Mouse (Mus musculus): ENCODE data around the gene Acat2.
"Not testable (repeated sequence)": the region's sequence is repeated elsewhere in the genome, so short reads cannot be mapped to it uniquely, and the experiment has no call there.

The Acat2 gene

DNA sequence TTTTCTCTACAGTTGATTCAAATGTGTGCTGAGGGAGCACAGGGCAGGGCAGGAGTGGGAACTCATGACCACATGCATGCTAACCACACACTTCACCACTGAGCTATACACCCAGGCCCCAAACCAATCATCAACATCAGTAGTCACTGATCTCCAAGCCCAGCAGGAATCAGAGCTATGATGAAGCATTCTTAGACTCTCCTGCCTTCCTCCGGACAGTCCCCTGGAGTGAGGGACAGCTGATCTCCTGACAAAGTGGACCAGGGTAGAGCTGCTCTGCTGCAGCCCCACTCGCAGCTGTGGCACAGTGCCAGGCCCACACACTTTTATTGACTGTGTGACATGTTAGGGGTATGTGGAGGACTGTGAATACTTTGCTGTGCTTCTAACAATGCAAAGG lies 1.2 kb downstream of the Acat2 start:
- DNase-seq (ENCODE audit: low spot score) = not testable (repeated sequence)

DNA sequence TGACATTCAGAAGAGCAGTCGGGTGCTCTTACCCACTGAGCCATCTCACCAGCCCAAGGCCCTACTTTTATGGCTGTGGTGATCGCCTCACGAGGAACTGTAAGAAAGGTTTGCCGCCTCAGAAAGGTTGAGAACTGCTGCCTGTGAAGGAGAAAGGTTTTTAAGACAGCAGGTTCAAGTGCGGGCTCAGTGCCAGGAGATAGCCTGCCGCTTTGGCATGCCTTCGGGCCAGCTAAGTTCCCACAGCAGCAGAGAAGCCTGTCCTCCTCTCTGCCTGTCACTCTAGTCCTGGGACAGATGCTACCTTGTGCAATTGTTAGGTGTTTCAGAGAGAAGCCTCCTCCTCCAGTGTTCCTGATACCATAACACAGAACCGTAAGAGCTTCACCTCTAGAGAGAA lies 3.9 kb downstream of the Acat2 start:
- DNase-seq (ENCODE audit: low spot score) = no peak

DNA sequence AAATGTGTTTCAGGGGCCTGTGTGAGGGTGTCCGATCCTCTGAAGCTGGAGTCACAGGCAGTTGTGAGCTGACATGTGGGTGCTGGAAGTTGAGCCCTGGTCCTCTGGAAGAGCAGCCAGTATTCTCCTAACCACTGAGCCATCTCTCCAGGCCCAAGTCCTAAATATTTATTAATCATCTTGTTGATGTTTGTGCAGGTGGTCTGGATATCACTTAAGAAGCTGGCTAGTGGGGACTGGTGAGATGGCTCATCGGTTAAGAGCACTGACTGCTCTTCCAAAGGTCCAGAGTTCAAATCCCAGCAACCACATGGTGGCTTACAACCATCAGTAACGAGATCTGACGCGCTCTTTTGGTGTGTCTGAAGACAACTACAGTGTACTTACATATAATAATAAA lies 10.9 kb downstream of the Acat2 start:
- no peak for DNase-seq (ENCODE audit: low spot score)

DNA sequence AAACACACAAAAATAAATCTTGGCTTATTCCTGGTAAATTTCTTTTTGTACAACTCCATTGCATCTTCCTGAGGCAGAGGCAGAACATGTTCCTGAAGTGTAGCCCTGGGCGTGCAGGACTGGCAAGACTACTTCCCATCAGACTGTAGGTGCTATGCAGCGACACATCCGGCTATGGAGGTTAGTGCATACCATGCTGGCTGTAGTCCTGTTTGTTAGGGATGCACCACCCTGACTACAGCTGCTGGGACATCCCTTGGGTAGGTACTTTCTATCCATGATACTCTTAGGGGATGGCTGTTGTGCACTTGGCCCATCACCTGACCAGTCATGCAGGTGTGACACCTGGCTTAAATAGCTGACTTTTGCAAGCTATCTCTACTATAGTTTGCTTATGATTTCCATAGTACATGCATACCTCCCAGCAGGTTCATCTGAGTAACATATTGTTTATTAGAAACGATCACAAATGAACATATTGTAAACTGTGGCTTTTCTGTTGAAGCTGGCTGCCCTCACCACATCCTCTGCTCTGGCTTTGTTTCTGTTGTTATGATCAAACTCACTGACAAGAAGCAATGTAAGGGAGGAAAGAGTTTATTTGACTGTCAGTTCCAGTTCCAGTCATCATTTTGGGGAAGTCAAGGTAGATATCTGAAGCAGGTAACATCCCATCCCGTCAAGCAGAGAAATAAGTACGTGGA lies 17.9 kb downstream of the Acat2 start:
- DNase-seq (ENCODE audit: low spot score) = no peak

DNA sequence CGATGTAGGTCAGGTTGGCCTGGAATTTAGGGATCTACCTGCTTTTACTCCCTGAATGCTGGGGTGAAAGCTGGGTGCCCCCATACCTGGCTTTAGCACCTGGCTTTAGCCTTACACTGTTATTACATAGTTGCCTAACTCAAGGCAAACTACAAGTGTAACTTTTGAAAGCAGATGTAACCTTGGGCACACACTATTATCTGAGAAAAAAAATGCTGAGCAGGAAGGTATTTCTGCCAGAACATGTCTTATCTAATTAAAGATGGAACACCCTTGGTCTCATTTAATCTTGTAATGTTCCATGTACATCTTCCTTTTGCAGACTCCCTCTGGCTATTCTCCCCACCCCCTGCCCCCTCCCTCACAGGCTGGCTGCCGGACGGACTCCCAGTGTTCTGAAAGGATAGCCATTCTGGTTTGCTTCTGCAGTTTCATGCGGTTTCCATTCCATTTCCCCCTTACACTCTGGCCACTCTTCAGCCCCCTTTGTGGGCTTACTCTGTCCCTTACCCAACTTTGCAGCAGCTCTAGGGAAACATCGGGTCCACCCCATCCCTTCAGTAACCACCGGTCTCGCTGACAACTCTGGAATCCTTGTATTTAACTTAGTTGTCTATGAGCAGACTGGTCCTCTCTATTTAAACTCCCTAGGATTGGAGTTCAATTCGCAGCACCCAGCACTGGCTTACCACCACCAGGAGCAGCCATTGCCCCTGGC lies 18.8 kb downstream of the Acat2 start:
- no peak for DNase-seq (ENCODE audit: low spot score)

DNA sequence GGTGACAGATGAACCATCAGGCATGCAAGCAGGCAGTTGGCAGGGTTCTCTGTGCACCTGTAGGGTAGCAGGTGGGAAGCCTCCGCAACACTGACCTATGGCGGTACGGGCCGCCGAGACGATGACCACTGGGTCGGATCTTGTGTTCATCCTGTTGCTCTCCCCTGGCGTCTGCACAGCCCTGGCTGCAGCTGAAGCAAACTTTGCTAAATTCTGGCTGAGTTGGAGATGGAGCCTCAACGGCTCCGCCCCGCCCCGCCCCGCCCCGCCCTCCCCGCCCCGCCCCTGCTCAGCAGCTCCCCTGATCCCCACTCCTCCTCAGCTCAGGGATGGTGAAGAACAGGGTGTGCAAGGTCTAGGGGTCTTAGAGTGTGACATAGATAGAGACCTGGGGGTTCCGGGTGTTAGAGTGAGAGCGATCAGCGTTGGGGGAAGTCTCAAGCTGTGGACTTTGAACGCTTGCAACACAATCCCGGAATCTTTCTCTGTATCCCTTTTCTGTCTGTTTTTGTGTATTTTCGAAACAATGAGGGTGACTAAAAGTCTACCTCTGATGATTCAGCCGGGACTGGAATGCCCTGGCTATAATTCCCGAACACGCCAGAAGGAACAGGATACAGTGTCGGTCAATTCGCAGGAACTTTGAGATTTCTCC lies 20.3 kb downstream of the Acat2 start, which contains the start of gene Acat3:
TSS of gene Acat3 (minus strand) at position 450 of the 655 bp plus-strand sequence.
- DNase-seq (ENCODE audit: low spot score) = no peak

DNA sequence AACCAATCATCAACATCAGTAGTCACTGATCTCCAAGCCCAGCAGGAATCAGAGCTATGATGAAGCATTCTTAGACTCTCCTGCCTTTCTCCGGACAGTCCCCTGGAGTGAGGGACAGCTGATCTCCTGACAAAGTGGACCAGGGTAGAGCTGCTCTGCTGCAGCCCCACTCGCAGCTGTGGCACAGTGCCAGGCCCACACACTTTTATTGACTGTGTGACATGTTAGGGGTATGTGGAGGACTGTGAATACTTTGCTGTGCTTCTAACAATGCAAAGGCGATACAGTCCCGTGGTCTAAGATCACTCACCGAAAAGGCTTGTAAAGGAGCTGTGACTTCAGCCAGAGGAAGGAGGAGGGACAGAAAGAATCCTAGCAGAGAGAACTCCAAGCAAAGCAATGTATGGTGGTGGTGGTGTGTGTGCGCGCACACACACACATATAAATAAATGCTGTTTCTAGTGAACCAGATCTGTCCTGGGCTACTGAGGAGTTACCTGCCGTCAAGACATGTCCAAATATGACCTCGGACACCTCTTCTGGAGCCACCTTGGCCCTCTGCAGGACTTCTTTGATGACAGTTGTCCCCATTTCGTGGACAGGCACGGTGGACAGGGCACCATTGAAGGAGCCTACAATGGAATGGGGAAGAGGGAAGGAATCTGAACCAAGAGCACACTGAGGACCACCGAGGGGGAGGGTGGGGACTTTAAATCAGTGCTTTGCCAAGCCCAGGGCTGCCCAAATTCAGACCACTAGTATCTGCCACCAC lies 21.0 kb downstream of the Acat2 start:
- not testable (repeated sequence) for DNase-seq (ENCODE audit: low spot score)

DNA sequence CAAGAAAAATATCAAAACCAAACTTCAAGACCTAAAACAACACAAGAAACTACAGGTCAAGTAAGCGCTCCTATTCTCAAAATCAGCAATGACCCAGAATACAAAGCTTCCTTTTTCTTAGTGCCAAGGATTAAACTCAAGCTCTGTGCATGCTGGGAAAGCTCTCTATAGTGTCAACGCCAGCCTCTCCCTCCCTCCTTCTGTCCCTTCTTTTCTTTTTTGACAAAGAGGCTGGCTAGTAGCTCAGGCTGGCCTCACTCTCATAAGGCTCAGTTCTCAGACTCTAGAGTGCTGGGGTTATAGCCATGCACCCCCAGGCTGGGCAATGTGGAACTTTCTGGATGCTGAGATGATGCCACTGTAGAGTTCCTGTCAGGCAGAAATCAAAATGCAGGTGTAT lies 22.5 kb downstream of the Acat2 start:
- DNase-seq (ENCODE audit: low spot score) = no peak

DNA sequence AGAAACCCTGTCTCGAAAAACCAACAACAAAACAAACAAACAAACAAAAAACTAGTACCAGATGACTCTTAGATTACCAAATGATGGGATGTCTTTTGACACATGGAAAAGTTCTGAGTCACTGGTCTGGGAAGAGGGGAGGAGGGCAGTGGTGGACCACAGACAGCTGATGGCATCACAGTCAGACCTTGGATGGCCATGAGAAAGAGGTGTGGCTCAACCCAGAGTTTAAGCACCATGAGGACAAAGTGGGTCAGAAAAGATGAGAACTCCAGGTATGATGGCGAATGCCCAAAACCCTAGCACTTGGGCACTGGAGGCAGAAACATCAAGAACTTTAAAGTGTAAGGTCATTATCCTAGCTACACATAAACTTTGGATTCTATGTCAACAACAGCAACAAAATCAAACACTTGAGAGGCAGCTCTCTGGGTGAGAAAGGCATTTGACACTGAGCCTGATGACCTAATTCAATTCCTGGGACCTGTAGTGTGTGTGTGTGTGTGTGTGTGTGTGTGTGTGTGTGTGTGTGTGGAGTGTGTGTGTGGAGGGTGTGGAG lies 23.1 kb downstream of the Acat2 start:
- DNase-seq (ENCODE audit: low spot score) = no peak

DNA sequence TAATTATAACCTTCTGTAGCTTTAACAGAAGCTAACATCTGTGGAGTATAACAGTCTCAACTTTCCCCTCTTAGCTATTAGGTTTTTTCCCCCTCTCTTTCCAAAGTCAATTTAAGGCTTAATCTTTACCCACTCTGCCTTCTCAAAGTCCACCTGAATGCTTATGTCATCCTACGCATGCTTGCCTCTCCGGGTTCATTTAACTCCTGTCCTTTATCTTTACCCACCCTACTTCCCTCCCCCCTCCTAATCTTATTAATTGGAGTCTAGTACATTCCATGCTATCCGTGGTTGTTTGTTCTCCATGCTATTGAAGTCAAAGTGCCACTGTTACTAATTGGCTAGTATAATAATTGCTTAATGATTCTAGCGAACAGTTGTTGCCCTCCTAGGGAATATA lies 24.8 kb downstream of the Acat2 start:
- DNase-seq (ENCODE audit: low spot score) = no peak

DNA sequence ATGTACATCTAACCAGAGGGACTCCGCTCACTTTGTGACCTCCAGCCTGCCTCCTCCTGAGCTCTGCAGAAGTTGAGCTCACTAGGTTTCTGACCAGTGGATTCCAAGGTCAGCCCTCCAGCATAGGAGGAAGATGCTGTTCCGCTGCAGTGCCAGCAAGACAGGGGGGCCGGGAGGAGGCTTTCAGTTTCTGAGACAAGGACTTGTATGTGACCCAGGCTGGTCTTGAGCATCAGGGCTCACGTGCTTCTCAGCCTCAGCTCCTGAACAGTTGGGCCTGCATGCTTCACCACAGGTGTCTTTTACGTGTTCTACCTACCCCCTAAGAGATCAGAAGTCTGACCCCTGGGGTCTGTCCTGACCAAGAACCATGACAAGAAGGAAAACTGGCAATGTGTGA lies 29.0 kb downstream of the Acat2 start:
- not testable (repeated sequence) for DNase-seq (ENCODE audit: low spot score)

DNA sequence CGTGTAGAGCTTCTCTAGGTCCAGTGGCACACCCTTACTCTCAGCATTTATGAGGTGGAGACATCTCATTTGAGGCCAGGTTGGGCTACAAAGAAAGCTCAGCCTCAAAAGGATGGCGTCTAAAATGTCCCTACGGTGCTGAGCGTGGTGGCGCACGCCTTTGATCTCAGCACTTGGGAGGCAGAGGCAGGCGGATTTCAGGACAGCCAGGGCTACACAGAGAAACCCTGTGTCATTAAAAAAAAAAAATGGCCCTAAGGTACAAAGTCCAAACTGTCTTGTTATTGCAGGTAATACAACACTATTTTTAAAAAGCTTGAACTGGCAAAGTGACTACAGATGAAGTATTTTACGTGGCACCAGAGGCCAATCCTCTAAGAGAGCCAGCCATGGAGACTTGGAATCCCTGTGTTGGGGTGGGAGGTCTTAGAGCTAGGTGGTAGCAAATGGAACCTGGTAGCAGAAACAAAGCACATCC lies 34.8 kb downstream of the Acat2 start:
- DNase-seq (ENCODE audit: low spot score) = no peak

DNA sequence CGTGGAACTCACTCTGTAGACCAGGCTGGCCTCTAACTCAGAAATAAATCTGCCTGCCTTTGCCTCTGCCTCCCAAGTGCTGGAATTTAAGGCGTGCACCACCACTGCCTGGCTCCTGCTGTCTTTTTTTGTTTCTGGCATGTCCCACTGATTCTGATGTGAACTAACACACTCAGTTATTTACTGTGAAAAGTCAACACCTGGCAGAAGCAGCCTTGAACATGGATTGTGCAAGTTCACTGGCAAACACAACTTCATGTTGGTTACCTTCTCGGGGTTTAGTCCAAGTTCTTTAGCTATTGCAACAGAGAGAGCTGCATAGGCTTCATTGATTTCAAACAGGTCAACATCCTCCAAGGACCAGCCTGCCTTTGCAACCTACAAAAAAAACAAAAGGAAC lies 35.5 kb downstream of the Acat2 start:
- no peak for DNase-seq (ENCODE audit: low spot score)

DNA sequence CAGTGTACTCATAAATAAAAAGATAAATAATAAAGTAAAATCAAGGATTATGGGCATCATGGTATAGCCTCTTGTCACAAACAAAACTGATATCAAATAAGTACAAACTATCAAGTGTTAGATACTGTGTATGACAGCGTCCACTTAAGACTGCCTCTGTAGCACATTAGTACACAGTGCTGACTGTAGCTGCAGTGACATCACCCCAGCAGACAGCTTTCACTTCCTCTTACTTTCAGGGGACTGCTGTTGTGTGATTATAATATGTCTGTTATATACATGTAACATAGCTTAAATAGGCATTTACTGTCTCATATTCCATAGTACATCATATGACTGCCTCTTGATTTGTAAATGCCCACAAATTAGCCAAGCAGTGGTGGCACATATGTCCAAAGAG lies 39.5 kb downstream of the Acat2 start:
- no peak for DNase-seq (ENCODE audit: low spot score)

DNA sequence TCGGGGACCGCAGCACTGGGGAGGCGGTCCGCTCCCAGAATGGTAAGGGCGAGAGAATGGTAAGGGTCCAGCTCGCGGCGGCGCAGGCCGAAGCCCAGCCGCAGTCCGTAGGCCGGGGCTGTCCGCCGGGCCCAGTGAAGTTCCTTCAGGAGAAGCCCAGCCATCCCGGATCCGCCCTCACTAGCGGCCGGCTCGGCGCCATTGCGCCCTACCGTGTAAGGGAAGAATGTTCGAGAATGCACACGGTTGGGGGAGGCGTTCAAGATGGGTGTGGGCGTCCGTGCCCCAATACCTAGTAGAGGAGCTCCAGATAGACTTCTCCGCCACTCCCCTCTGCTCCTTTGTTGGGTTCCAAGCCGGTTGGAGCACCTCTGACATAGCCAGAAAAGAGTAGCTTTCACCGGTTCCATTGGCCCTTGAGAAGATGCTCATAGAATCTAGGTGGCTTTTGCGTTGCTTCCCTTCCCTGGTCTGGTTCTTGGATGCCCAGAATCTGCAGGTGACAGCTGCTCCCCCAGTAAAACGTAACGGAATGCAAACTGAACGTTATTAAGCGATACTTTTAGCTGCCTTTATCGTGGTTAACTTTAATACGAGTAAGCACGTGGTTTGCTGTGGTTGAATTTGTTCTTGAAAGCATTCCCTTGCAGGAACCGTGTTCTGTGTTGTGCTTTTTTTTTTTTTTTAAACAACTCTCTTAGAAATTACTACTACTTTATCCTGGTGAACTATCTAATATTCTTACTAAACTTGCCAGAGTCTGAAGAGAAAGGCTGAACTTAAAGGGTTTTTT lies 43.8 kb downstream of the Acat2 start:
- no peak for DNase-seq (ENCODE audit: low spot score)

DNA sequence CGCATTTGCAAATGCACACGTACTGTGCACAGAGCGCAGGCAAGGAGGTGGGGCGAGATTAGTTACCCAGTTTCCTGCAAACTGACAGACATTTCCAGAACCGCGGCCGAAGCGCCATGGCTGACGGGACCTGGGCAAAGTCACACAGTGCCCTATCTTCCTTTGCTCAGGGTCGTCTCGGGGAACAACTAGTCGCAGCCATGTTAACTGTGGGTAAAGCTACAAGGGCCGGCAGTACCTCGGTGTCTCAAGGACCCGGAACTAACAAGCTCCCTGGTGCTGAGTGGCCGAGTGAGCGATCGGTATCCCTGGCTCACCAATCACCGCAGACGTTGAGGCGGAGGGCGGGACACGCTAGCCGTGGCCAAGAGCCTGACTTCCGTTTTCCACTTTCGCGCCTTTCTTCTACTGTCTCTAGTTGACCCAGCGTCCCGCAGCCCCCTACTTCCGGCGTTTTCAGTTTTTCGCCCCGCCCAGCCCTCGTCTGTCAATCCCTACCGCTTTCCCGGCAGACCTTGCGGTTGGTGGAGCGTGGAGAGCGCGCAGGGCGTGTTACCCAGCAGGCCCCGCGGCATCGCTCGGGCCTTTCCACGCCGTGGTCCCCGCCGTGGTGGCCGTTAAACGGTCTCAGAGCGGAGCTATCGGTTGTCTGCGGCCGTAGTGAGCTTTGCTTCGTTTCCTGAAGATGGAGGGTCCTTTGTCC lies 44.5 kb downstream of the Acat2 start, which contains the start of gene Mrpl18:
TSS of gene Mrpl18 (minus strand) at position 465 of the 703 bp plus-strand sequence.
- peak; percentile 90 for DNase-seq (ENCODE audit: low spot score)

DNA sequence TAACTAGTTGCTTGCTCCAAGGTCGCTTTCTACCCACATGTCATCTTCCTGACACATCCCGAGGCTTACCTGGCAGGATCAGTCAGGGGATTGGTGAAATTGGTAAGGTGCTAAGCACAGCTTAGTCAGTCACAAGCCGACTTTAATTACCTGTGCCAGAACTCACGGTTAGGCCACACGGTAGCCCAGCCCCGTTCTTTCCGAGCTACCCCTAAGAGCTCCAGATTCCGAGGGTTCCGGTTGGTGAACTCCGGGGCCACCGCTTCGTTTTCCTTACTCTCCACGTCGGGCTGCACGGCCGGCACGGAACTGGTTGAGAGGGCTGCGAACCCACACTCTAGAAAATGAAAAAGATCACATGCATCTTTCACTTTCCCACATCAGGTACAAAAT lies 45.1 kb downstream of the Acat2 start, which contains the start of gene Tcp1:
TSS of gene Tcp1 (plus strand) at position 214 of the 393 bp plus-strand sequence.
- DNase-seq (ENCODE audit: low spot score) = no peak

DNA sequence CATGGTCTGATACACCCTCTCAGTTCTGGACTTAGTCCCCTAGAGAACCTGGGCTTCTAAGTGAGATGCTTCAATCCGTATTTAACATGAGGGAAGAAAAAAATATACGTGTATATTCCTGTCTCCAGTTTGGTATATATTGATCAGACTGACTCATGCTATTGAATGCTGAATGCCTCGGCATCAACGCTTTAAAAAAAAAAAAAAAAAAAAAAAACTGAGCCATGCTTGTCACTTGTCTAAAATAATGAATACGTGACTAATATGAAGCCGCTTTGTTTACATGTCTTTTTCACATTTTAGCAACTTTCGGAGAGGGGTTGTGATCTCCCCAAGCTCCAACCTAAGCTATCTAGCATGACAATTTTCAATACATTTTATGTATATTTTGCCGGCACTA lies 50.2 kb downstream of the Acat2 start:
- DNase-seq (ENCODE audit: low spot score) = no peak

DNA sequence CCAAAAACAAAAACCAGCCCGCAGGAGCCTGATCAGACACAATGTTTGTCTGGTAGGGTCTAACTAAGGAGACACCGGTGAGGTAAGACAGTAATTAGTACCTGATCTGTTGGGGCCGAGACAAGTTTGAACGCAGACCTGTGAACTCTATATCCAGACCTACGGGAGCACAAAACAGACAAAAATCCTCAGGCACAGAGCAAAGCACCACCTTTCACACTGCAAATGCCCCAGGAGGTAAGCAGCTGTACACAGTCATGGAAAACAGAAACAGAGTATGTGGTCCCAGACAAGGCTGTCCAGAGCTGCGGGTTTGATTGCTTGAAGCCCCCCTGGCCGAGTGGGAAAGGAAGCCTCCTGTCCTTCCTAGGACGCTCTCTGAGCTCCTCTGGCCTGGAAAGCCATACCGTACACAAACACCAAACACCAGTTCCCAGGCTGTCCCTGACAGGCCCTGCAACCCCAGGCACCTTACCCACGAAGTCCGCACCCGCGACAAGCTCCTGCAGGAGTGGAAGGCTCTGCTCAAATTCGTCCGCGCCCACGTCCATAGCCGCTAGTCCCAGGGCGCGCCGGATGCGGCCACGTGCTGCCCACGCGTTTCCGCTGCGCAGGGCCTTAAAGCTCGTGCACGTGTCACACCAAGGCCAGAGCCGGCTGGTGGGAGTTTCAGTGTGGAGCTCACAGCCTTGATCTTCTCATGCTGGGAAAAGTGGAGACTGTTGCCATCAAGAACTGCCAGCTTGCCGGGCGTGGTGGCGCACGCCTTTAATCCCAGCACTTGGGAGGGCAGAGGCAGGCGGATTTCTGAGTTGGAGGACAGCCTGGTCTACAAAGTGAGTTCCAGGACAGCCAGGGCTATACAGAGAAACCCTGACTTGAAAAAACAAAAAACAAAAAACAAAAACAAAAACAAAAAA lies 50.9 kb downstream of the Acat2 start, which contains the start of gene Pnldc1:
TSS of gene Pnldc1 (minus strand) at position 870 of the 920 bp plus-strand sequence.
- DNase-seq (ENCODE audit: low spot score) = no peak
